Mouse (Mus musculus): ENCODE measurements around the gene Zbtb42. TPM values are rescaled to one million over a fixed set of nuclear protein-coding genes. Genes with fewer than 3 reads are reported as not detected.

The Zbtb42 gene
- 11.1 and 11.3 TPM in 2 replicates for polyA plus RNA-seq (2015; fragmentation: Nextera tagmentation; extraction: Ambion mirVana)

DNA sequence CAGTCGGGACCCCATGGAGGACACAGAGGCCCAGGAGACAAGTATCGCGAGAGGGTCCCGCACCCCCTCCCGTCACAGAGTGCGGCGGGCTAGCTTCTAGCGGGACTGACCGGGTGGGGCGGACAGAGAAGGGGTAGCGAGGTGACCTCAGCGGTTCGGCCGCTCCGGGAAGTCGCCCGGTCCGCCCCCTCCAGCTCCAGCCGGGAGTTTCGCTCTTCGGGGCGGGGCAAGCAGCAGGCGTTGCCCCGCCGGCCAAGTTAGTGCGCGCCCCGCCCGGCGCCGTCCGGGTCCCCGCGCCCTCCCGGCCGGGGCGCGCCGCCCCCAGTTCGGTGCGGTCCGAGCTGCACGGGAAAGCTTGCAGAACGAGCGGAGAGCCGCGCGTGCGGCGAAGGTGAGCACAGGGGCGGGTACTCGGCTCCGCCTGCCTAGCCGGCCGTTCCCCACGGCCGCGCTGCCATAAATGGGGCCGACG is at the start of gene Zbtb42:
TSS of gene Zbtb42 (plus strand) at position 274 of the 472 bp plus-strand sequence.
- WGBS: under 1% methylated on average over 58 of the region's 60 CpGs
- no peaks in the 10 kb centered on the region for H3K9me3 ChIP-seq (ENCODE audit: control insufficient read depth, low read length)
- H3K27ac ChIP-seq (ENCODE audit: low read length): peak within 1 kb of the TSS; percentile 95
- ATAC-seq (ENCODE audit: low read depth): peak; percentile 45
- peak within 1 kb of the TSS; percentile 82 for H3K9ac ChIP-seq (ENCODE audit: low read length)
- peak within 1 kb of the TSS; percentile 90 for H3K4me2 ChIP-seq (ENCODE audit: low read depth, low read length)
- peak within 1 kb of the TSS; percentile 72 for H3K4me3 ChIP-seq (ENCODE audit: low read length)
- peaks cover 12% of the 10 kb centered on the region; the same call in 1 of the 2 replicates for H3K27me3 ChIP-seq (ENCODE audit: control insufficient read depth, insufficient read depth, low read depth, low read length)
- no peaks in the 10 kb centered on the region for H3K36me3 ChIP-seq (ENCODE audit: control insufficient read depth, insufficient read depth, low read length)
- H3K4me1 ChIP-seq (replicated peaks; ENCODE audit: control insufficient read depth, insufficient read depth, low read length): peaks cover 33% of the 10 kb centered on the region

- H3K36me3 ChIP-seq (ENCODE audit: control insufficient read depth, insufficient read depth, low read length): no peaks in the 10 kb centered on the region
- ATAC-seq (ENCODE audit: low read depth): peak; percentile 88
- H3K4me2 ChIP-seq (ENCODE audit: low read depth, low read length): peak overlapping the region; percentile 51
- peak overlapping the region; percentile 64; the same call in 1 of the 2 replicates for H3K27ac ChIP-seq (ENCODE audit: low read length)
- H3K4me1 ChIP-seq (replicated peaks; ENCODE audit: control insufficient read depth, insufficient read depth, low read length): peaks cover 27% of the 10 kb centered on the region
- H3K9ac ChIP-seq (ENCODE audit: low read length): peak overlapping the region; percentile 23; the same call in 1 of the 2 replicates
- H3K4me3 ChIP-seq (ENCODE audit: low read length): peak overlapping the region; percentile 26
- 22% methylated on average over 19 of the region's 19 CpGs for WGBS
- H3K9me3 ChIP-seq (ENCODE audit: control insufficient read depth, low read length): no peaks in the 10 kb centered on the region
- no peaks in the 10 kb centered on the region for H3K27me3 ChIP-seq (ENCODE audit: control insufficient read depth, insufficient read depth, low read depth, low read length)
These were observed 49.5 kb upstream of the Zbtb42 start for GRCm38 (mm10) chr12:112628928-112629721.

- 90% methylated on average over 12 of the region's 12 CpGs for WGBS
- no peak for ATAC-seq (ENCODE audit: low read depth)
- Histone ChIP-seq H3K9ac (ENCODE audit: low read length) (no peak overlapping the region), H3K4me3 (ENCODE audit: low read length) (no peak overlapping the region), H3K36me3 (ENCODE audit: control insufficient read depth, insufficient read depth, low read length) (no peaks in the 10 kb centered on the region), H3K27me3 (ENCODE audit: control insufficient read depth, insufficient read depth, low read depth, low read length) (no peaks in the 10 kb centered on the region), H3K4me2 (ENCODE audit: low read depth, low read length) (no peak overlapping the region), H3K4me1 (replicated peaks; ENCODE audit: control insufficient read depth, insufficient read depth, low read length) (peaks cover 29% of the 10 kb centered on the region), H3K9me3 (ENCODE audit: control insufficient read depth, low read length) (no peaks in the 10 kb centered on the region), H3K27ac (ENCODE audit: low read length) (no peak overlapping the region)
These were observed 48.6 kb upstream of the Zbtb42 start for GRCm38 (mm10) chr12:112630029-112630428.

DNA sequence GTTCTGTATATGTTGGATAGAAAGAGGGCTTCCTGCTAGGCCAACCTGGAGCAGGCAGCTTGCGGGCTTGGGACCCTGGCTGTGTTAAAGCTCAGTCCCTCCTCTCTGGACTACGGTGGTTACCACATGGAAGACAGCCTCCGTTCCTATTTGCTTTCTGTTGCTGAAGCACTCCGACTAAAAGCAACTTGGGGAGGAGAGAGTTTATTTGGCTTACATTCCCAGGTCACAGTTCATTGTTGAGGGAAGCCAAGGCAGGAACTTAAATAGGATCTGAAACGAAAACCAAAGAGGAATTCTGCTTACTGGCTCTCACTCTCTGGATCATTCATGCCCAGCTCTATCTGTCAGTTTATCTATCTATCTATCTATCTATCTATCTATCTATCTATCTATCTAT is 47.8 kb upstream of the Zbtb42 start:
- 46% methylated on average over 5 of the region's 5 CpGs for WGBS
- H3K4me1 ChIP-seq (replicated peaks; ENCODE audit: control insufficient read depth, insufficient read depth, low read length): peaks cover 29% of the 10 kb centered on the region
- no peak for ATAC-seq (ENCODE audit: low read depth)

GRCm38 (mm10) chr12:112631472-112631871 is 47.2 kb upstream of the Zbtb42 start:
- Histone ChIP-seq H3K9ac (ENCODE audit: low read length) (no peak overlapping the region), H3K27ac (ENCODE audit: low read length) (no peak overlapping the region), H3K4me3 (ENCODE audit: low read length) (no peak overlapping the region), H3K36me3 (ENCODE audit: control insufficient read depth, insufficient read depth, low read length) (no peaks in the 10 kb centered on the region), H3K27me3 (ENCODE audit: control insufficient read depth, insufficient read depth, low read depth, low read length) (no peaks in the 10 kb centered on the region), H3K9me3 (ENCODE audit: control insufficient read depth, low read length) (no peaks in the 10 kb centered on the region), H3K4me2 (ENCODE audit: low read depth, low read length) (no peak overlapping the region), H3K4me1 (replicated peaks; ENCODE audit: control insufficient read depth, insufficient read depth, low read length) (peaks cover 29% of the 10 kb centered on the region)
- 27% methylated on average over 1 of the region's 1 CpGs for WGBS
- ATAC-seq (ENCODE audit: low read depth): no peak

More for the DNA sequence above, 47.8 kb upstream of the Zbtb42 start:
- Histone ChIP-seq H3K36me3 (ENCODE audit: control insufficient read depth, insufficient read depth, low read length) (no peaks in the 10 kb centered on the region), H3K9me3 (ENCODE audit: control insufficient read depth, low read length) (no peaks in the 10 kb centered on the region), H3K4me3 (ENCODE audit: low read length) (no peak overlapping the region), H3K4me2 (ENCODE audit: low read depth, low read length) (no peak overlapping the region), H3K27ac (ENCODE audit: low read length) (no peak overlapping the region), H3K9ac (ENCODE audit: low read length) (no peak overlapping the region), H3K27me3 (ENCODE audit: control insufficient read depth, insufficient read depth, low read depth, low read length) (no peaks in the 10 kb centered on the region)

DNA sequence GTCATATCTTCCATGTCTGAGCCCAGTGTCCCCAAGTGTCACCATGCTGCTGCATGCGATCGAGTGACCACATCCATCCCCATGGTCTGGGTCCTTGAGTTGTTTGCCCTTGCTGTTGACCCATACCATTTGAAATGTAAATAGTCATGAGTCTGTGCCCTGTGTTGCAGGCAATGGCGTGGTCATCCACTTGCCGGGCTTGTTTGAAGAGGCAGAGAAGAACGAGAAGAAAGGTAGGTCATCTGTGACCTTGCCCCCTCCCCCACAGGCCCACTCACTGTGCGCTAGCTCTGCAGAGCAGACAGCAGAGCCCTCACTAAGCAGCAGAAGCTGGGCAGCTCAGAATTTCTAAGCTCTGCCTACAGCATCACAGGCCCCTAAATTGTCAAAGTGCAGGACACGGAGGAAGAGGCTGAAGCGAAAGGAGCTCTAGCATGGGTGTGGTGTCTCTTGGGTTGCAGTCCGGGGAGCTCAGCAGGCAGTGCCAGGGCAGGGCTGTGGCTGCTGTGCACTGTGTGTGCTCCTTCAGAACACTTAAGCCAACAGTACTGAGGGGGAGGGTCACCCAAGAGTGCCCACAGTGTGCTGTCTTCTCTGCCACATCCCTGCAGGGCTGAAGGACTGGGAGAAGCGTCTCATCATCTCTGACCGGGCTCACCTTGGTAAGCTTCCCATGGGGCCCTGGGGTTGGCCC is 46.4 kb upstream of the Zbtb42 start:
- H3K9ac ChIP-seq (ENCODE audit: low read length): no peak overlapping the region; the same call in 1 of the 2 replicates
- no peak overlapping the region for H3K4me2 ChIP-seq (ENCODE audit: low read depth, low read length)
- 42% methylated on average over 11 of the region's 11 CpGs for WGBS
- no peaks in the 10 kb centered on the region for H3K27me3 ChIP-seq (ENCODE audit: control insufficient read depth, insufficient read depth, low read depth, low read length)
- H3K27ac ChIP-seq (ENCODE audit: low read length): no peak overlapping the region
- ATAC-seq (ENCODE audit: low read depth): no peak
- H3K4me1 ChIP-seq (replicated peaks; ENCODE audit: control insufficient read depth, insufficient read depth, low read length): peaks cover 29% of the 10 kb centered on the region
- H3K36me3 ChIP-seq (ENCODE audit: control insufficient read depth, insufficient read depth, low read length): no peaks in the 10 kb centered on the region
- no peaks in the 10 kb centered on the region for H3K9me3 ChIP-seq (ENCODE audit: control insufficient read depth, low read length)
- H3K4me3 ChIP-seq (ENCODE audit: low read length): no peak overlapping the region

DNA sequence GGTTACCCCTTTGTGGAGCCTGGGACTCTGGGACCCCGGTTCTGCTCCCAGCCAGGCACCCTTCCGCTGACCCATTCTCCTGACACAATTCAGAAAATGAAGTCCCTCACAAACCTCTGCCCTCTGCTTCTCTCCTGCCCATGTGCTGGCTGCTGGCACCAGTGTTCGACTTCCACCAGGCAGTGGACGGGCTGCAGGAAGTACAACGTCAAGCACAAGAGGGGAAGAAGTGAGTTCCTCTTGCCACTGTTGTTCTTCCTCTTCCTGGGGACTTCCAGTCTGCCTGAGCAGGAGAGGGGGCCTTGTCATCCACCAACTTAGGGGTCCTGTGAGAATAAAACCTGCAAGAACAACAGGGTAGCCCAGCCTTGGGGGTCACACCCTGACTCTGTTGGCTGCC is 45.7 kb upstream of the Zbtb42 start:
- Histone ChIP-seq H3K4me3 (ENCODE audit: low read length) (no peak overlapping the region), H3K4me2 (ENCODE audit: low read depth, low read length) (no peak overlapping the region), H3K9me3 (ENCODE audit: control insufficient read depth, low read length) (no peaks in the 10 kb centered on the region), H3K36me3 (ENCODE audit: control insufficient read depth, insufficient read depth, low read length) (no peaks in the 10 kb centered on the region), H3K4me1 (replicated peaks; ENCODE audit: control insufficient read depth, insufficient read depth, low read length) (peaks cover 29% of the 10 kb centered on the region), H3K27me3 (ENCODE audit: control insufficient read depth, insufficient read depth, low read depth, low read length) (no peaks in the 10 kb centered on the region), H3K27ac (ENCODE audit: low read length) (no peak overlapping the region), H3K9ac (ENCODE audit: low read length) (no peak overlapping the region)
- WGBS: 59% methylated on average over 5 of the region's 5 CpGs
- ATAC-seq (ENCODE audit: low read depth): no peak

GRCm38 (mm10) chr12:112633686-112634085 is 44.9 kb upstream of the Zbtb42 start:
- H3K27ac ChIP-seq (ENCODE audit: low read length): no peak overlapping the region
- peaks cover 25% of the 10 kb centered on the region for H3K4me1 ChIP-seq (replicated peaks; ENCODE audit: control insufficient read depth, insufficient read depth, low read length)
- H3K27me3 ChIP-seq (ENCODE audit: control insufficient read depth, insufficient read depth, low read depth, low read length): no peaks in the 10 kb centered on the region
- ATAC-seq (ENCODE audit: low read depth): no peak
- no peak overlapping the region for H3K4me3 ChIP-seq (ENCODE audit: low read length)
- H3K36me3 ChIP-seq (ENCODE audit: control insufficient read depth, insufficient read depth, low read length): no peaks in the 10 kb centered on the region
- no peak overlapping the region for H3K9ac ChIP-seq (ENCODE audit: low read length)
- WGBS: 55% methylated on average over 9 of the region's 9 CpGs
- no peak overlapping the region for H3K4me2 ChIP-seq (ENCODE audit: low read depth, low read length)
- H3K9me3 ChIP-seq (ENCODE audit: control insufficient read depth, low read length): no peaks in the 10 kb centered on the region

GRCm38 (mm10) chr12:112639526-112639925 is 39.1 kb upstream of the Zbtb42 start:
- WGBS: 76% methylated on average over 10 of the region's 10 CpGs
- no peak overlapping the region for H3K4me2 ChIP-seq (ENCODE audit: low read depth, low read length)

More at GRCm38 (mm10) chr12:112639526-112639925, 39.1 kb upstream of the Zbtb42 start:
- no peaks in the 10 kb centered on the region for H3K36me3 ChIP-seq (ENCODE audit: control insufficient read depth, insufficient read depth, low read length)
- H3K4me1 ChIP-seq (replicated peaks; ENCODE audit: control insufficient read depth, insufficient read depth, low read length): peaks cover 1% of the 10 kb centered on the region; the same call in 1 of the 2 replicates
- ATAC-seq (ENCODE audit: low read depth): no peak
- H3K27me3 ChIP-seq (ENCODE audit: control insufficient read depth, insufficient read depth, low read depth, low read length): no peaks in the 10 kb centered on the region
- no peak overlapping the region for H3K9ac ChIP-seq (ENCODE audit: low read length)
- H3K9me3 ChIP-seq (ENCODE audit: control insufficient read depth, low read length): no peaks in the 10 kb centered on the region
- H3K27ac ChIP-seq (ENCODE audit: low read length): no peak overlapping the region
- H3K4me3 ChIP-seq (ENCODE audit: low read length): no peak overlapping the region

All from lung, embryonic 16.5 days (tissue).